Mouse (Mus musculus): ENCODE results near the gene Slc22a20. TPM values are rescaled to one million over a fixed set of nuclear protein-coding genes. Genes with fewer than 3 reads are reported as not detected.
A peak's percentile ranks its signal among the peaks of the same experiment; 100 is the strongest.

Gene Slc22a20
- polyA plus RNA-seq, 1 experiment from 2014 or later: not detected

GRCm38 (mm10) chr19:5975676-5976075 is 10.3 kb downstream of the Slc22a20 start:
- ATAC-seq (replicated peaks; ENCODE audit: extremely low read depth, insufficient read depth, low FRiP score): no peak
- Histone ChIP-seq H3K36me3 (ENCODE audit: control insufficient read depth, insufficient read depth) (no peaks in the 10 kb centered on the region), H3K9ac (ENCODE audit: low read length) (no peak overlapping the region), H3K27ac (ENCODE audit: low read length) (no peak overlapping the region), H3K9me3 (replicated peaks; ENCODE audit: control insufficient read depth, low read length) (no peaks in the 10 kb centered on the region), H3K4me3 (ENCODE audit: low read length) (no peak overlapping the region), H3K4me2 (ENCODE audit: low read depth, low read length) (no peak overlapping the region), H3K4me1 (ENCODE audit: control insufficient read depth, insufficient read depth, low read length) (no peaks in the 10 kb centered on the region), H3K27me3 (ENCODE audit: control insufficient read depth, insufficient read depth, low read length) (no peaks in the 10 kb centered on the region)
- WGBS: 64% methylated on average over 4 of the region's 4 CpGs

GRCm38 (mm10) chr19:5975112-5975511 is 10.8 kb downstream of the Slc22a20 start:
- H3K9me3 ChIP-seq (replicated peaks; ENCODE audit: control insufficient read depth, low read length): no peaks in the 10 kb centered on the region
- H3K4me3 ChIP-seq (ENCODE audit: low read length): no peak overlapping the region
- H3K36me3 ChIP-seq (ENCODE audit: control insufficient read depth, insufficient read depth): no peaks in the 10 kb centered on the region
- H3K27me3 ChIP-seq (ENCODE audit: control insufficient read depth, insufficient read depth, low read length): no peaks in the 10 kb centered on the region
- H3K4me1 ChIP-seq (ENCODE audit: control insufficient read depth, insufficient read depth, low read length): no peaks in the 10 kb centered on the region
- H3K27ac ChIP-seq (ENCODE audit: low read length): no peak overlapping the region
- no peak for ATAC-seq (replicated peaks; ENCODE audit: extremely low read depth, insufficient read depth, low FRiP score)
- 71% methylated on average over 4 of the region's 4 CpGs for WGBS
- no peak overlapping the region for H3K4me2 ChIP-seq (ENCODE audit: low read depth, low read length)
- H3K9ac ChIP-seq (ENCODE audit: low read length): no peak overlapping the region

GRCm38 (mm10) chr19:5967664-5968063 is 18.3 kb downstream of the Slc22a20 start:
- 73% methylated on average over 10 of the region's 10 CpGs for WGBS

GRCm38 (mm10) chr19:5966786-5967185 is 19.2 kb downstream of the Slc22a20 start:
- H3K27ac ChIP-seq (ENCODE audit: low read length): no peak overlapping the region
- ATAC-seq (replicated peaks; ENCODE audit: extremely low read depth, insufficient read depth, low FRiP score): no peak
- H3K4me3 ChIP-seq (ENCODE audit: low read length): no peak overlapping the region
- peak overlapping the region; percentile 38; the same call in 1 of the 2 replicates for H3K9ac ChIP-seq (ENCODE audit: low read length)
- no peaks in the 10 kb centered on the region for H3K27me3 ChIP-seq (ENCODE audit: control insufficient read depth, insufficient read depth, low read length)
- no peaks in the 10 kb centered on the region for H3K9me3 ChIP-seq (replicated peaks; ENCODE audit: control insufficient read depth, low read length)
- no peak overlapping the region for H3K4me2 ChIP-seq (ENCODE audit: low read depth, low read length)
- peaks cover 17% of the 10 kb centered on the region for H3K4me1 ChIP-seq (ENCODE audit: control insufficient read depth, insufficient read depth, low read length)
- H3K36me3 ChIP-seq (ENCODE audit: control insufficient read depth, insufficient read depth): no peaks in the 10 kb centered on the region
- 32% methylated on average over 6 of the region's 6 CpGs for WGBS

More at GRCm38 (mm10) chr19:5967664-5968063, 18.3 kb downstream of the Slc22a20 start:
- Histone ChIP-seq H3K4me1 (ENCODE audit: control insufficient read depth, insufficient read depth, low read length) (peaks cover 11% of the 10 kb centered on the region), H3K4me2 (ENCODE audit: low read depth, low read length) (no peak overlapping the region), H3K27ac (ENCODE audit: low read length) (no peak overlapping the region), H3K9me3 (replicated peaks; ENCODE audit: control insufficient read depth, low read length) (no peaks in the 10 kb centered on the region), H3K4me3 (ENCODE audit: low read length) (no peak overlapping the region), H3K36me3 (ENCODE audit: control insufficient read depth, insufficient read depth) (no peaks in the 10 kb centered on the region), H3K9ac (ENCODE audit: low read length) (no peak overlapping the region), H3K27me3 (ENCODE audit: control insufficient read depth, insufficient read depth, low read length) (no peaks in the 10 kb centered on the region)
- ATAC-seq (replicated peaks; ENCODE audit: extremely low read depth, insufficient read depth, low FRiP score): no peak

- no peak for ATAC-seq (replicated peaks; ENCODE audit: extremely low read depth, insufficient read depth, low FRiP score)
- no peak overlapping the region for H3K4me2 ChIP-seq (ENCODE audit: low read depth, low read length)
These were observed 20.0 kb downstream of the Slc22a20 start for GRCm38 (mm10) chr19:5965910-5966309.

GRCm38 (mm10) chr19:5965280-5965679 is 20.7 kb downstream of the Slc22a20 start:
- no peaks in the 10 kb centered on the region for H3K9me3 ChIP-seq (replicated peaks; ENCODE audit: control insufficient read depth, low read length)
- no peak overlapping the region for H3K27ac ChIP-seq (ENCODE audit: low read length)
- no peak overlapping the region for H3K9ac ChIP-seq (ENCODE audit: low read length)
- 4% methylated on average over 4 of the region's 4 CpGs for WGBS
- peaks cover 17% of the 10 kb centered on the region for H3K4me1 ChIP-seq (ENCODE audit: control insufficient read depth, insufficient read depth, low read length)
- H3K27me3 ChIP-seq (ENCODE audit: control insufficient read depth, insufficient read depth, low read length): no peaks in the 10 kb centered on the region
- no peak overlapping the region for H3K4me3 ChIP-seq (ENCODE audit: low read length)
- no peak for ATAC-seq (replicated peaks; ENCODE audit: extremely low read depth, insufficient read depth, low FRiP score)
- H3K4me2 ChIP-seq (ENCODE audit: low read depth, low read length): no peak overlapping the region
- no peaks in the 10 kb centered on the region for H3K36me3 ChIP-seq (ENCODE audit: control insufficient read depth, insufficient read depth)

More at GRCm38 (mm10) chr19:5965910-5966309, 20.0 kb downstream of the Slc22a20 start:
- Histone ChIP-seq H3K4me3 (ENCODE audit: low read length) (no peak overlapping the region), H3K27me3 (ENCODE audit: control insufficient read depth, insufficient read depth, low read length) (no peaks in the 10 kb centered on the region), H3K4me1 (ENCODE audit: control insufficient read depth, insufficient read depth, low read length) (peaks cover 17% of the 10 kb centered on the region), H3K27ac (ENCODE audit: low read length) (no peak overlapping the region), H3K9ac (ENCODE audit: low read length) (no peak overlapping the region), H3K9me3 (replicated peaks; ENCODE audit: control insufficient read depth, low read length) (no peaks in the 10 kb centered on the region), H3K36me3 (ENCODE audit: control insufficient read depth, insufficient read depth) (no peaks in the 10 kb centered on the region)
- WGBS: 86% methylated on average over 2 of the region's 2 CpGs

GRCm38 (mm10) chr19:5964804-5965203 is 21.1 kb downstream of the Slc22a20 start:
- Histone ChIP-seq H3K4me1 (ENCODE audit: control insufficient read depth, insufficient read depth, low read length) (peaks cover 17% of the 10 kb centered on the region), H3K9ac (ENCODE audit: low read length) (no peak overlapping the region; the same call in 1 of the 2 replicates), H3K27ac (ENCODE audit: low read length) (no peak overlapping the region), H3K4me2 (ENCODE audit: low read depth, low read length) (peak overlapping the region; percentile 85), H3K4me3 (ENCODE audit: low read length) (no peak overlapping the region; the same call in 1 of the 2 replicates), H3K27me3 (ENCODE audit: control insufficient read depth, insufficient read depth, low read length) (no peaks in the 10 kb centered on the region), H3K9me3 (replicated peaks; ENCODE audit: control insufficient read depth, low read length) (no peaks in the 10 kb centered on the region), H3K36me3 (ENCODE audit: control insufficient read depth, insufficient read depth) (no peaks in the 10 kb centered on the region)
- no peak for ATAC-seq (replicated peaks; ENCODE audit: extremely low read depth, insufficient read depth, low FRiP score)
- WGBS: 81% methylated on average over 2 of the region's 2 CpGs

- H3K9me3 ChIP-seq (replicated peaks; ENCODE audit: control insufficient read depth, low read length): no peaks in the 10 kb centered on the region
- peaks cover 4% of the 10 kb centered on the region; the same call in 1 of the 2 replicates for H3K36me3 ChIP-seq (ENCODE audit: control insufficient read depth, insufficient read depth)
- WGBS: under 1% methylated on average over 50 of the region's 50 CpGs
- H3K4me1 ChIP-seq (ENCODE audit: control insufficient read depth, insufficient read depth, low read length): peaks cover 17% of the 10 kb centered on the region
- H3K4me3 ChIP-seq (ENCODE audit: low read length): peak within 1 kb of the TSS; percentile 81
- peak within 1 kb of the TSS; percentile 56 for H3K27ac ChIP-seq (ENCODE audit: low read length)
- H3K27me3 ChIP-seq (ENCODE audit: control insufficient read depth, insufficient read depth, low read length): no peaks in the 10 kb centered on the region
- H3K9ac ChIP-seq (ENCODE audit: low read length): peak within 1 kb of the TSS; percentile 86
- peak within 1 kb of the TSS; percentile 85 for H3K4me2 ChIP-seq (ENCODE audit: low read depth, low read length)
- ATAC-seq (replicated peaks; ENCODE audit: extremely low read depth, insufficient read depth, low FRiP score): peak; percentile 88
These were observed 21.9 kb downstream of the Slc22a20 start, which contains the start of gene Pola2 for GRCm38 (mm10) chr19:5963883-5964562. TSS of gene Pola2 (minus strand) at chr19:5964202.

- WGBS: 29% methylated on average over 1 of the region's 1 CpGs
- H3K27me3 ChIP-seq (ENCODE audit: control insufficient read depth, insufficient read depth, low read length): no peaks in the 10 kb centered on the region
- peak overlapping the region; percentile 85 for H3K4me2 ChIP-seq (ENCODE audit: low read depth, low read length)
- peaks cover 17% of the 10 kb centered on the region for H3K4me1 ChIP-seq (ENCODE audit: control insufficient read depth, insufficient read depth, low read length)
- H3K27ac ChIP-seq (ENCODE audit: low read length): no peak overlapping the region
- H3K4me3 ChIP-seq (ENCODE audit: low read length): peak overlapping the region; percentile 81
- no peak for ATAC-seq (replicated peaks; ENCODE audit: extremely low read depth, insufficient read depth, low FRiP score)
- H3K9me3 ChIP-seq (replicated peaks; ENCODE audit: control insufficient read depth, low read length): no peaks in the 10 kb centered on the region
- H3K36me3 ChIP-seq (ENCODE audit: control insufficient read depth, insufficient read depth): peaks cover 10% of the 10 kb centered on the region; the same call in 1 of the 2 replicates
- peak overlapping the region; percentile 52; the same call in 1 of the 2 replicates for H3K9ac ChIP-seq (ENCODE audit: low read length)
These were observed 23.3 kb downstream of the Slc22a20 start for GRCm38 (mm10) chr19:5962651-5963050.

Data from heart, embryonic 16.5 days (tissue).